Mouse (Mus musculus): Measurements from ENCODE around the gene Tmcc2. TPM values are rescaled to one million over a fixed set of nuclear protein-coding genes. Genes with fewer than 3 reads are reported as not detected.

Tmcc2 gene
- polyA plus RNA-seq, 1 experiment, result 2.0 TPM

GRCm38 (mm10) chr1:132392872-132393271 lies 1.8 kb upstream of the Tmcc2 start:
- 60% methylated on average over 5 of the region's 5 CpGs for WGBS
- DNase-seq (ENCODE audit: low read depth, low spot score), result no peak

- no peak for DNase-seq (ENCODE audit: low read depth, low spot score)
- 1% methylated on average over 38 of the region's 54 CpGs for WGBS
These were observed 520 bp upstream of the Tmcc2 start for GRCm38 (mm10) chr1:132391580-132392022.

DNA sequence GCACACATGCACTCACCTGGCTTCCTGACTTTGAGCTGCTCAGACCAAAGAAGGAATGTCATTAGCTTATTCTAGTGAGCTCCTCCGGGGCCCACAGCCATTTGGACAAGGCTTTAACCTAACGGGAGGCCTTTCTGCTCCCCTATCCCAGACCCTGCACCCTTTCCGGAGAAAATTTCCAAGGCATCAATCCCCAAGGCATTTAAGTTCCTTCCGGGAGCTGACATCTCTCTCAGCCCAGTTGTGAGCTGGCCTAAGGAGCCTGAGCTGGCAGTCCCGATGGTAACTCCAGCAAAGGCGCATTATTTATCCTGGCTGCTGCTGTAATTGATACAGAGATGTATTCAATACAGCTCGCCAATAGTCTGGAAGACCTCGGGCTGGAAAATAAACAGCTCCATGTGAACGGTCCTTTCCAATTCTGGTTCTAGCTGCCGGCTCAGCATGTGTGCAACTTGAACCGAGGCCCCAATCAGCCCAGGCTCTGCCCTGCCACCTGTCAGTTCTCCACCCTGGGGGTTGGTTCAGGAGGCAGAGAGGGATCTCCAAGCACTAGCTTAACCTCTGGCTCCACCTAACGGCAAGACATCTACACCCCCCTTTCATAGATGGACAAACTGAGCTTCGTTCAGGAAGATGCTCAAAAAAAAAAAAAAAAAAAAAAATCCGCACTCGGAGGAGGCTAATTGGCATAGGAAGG lies 1.0 kb downstream of the Tmcc2 start:
- no peak for DNase-seq (ENCODE audit: low read depth, low spot score)
- 30% methylated on average over 15 of the region's 15 CpGs for WGBS

DNA sequence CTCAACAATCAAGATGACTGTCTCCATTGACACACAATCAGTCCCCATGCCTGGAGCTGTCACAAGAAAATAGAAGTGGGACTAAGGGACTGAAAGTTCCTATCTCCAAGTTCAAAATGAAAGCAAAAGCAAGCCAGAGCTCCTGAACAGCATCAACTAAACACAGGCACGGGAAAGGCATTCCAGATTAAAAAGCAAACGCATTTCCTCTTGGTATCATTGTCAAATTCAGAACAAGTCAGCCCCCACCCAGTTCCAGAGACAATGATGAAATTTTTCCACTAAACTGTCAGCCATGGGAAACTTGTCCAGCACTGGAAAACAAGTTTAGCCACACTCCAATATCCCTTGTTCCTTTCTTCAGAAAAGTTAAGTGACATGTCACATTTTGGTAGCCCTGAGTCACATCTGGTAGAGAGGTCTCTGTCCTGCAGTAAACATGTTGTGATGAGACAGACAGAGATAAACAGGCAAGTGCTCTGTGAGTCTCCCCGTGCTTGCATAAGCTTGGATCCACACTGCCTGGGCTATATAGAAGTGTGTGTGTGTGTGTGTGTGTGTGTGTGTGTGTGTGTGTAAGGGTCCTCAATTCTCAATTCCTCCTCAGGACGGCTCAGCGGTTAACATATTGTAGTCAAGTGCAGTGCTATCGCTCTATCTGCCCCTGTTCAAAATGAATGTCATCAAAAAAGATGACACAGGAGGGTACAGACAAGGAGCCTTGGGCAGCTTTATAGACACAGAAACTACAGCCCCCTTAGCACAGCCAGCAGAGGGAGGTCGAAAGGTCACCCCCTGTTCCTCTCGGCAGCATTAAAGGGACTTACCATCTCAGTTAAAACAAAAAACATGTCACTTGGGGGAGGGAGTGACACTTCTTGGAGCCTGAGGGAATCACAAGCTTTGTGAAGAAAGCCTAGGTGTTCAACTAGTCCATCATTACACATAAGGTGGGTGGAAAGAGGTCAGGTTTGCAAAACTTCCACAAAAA lies 2.0 kb downstream of the Tmcc2 start:
- WGBS, result 50% methylated on average over 8 of the region's 8 CpGs
- DNase-seq (ENCODE audit: low read depth, low spot score), result no peak

GRCm38 (mm10) chr1:132387943-132388342 lies 3.1 kb downstream of the Tmcc2 start:
- whole genome bisulfite sequencing, result 49% methylated on average over 4 of the region's 4 CpGs

GRCm38 (mm10) chr1:132386266-132386665 lies 4.8 kb downstream of the Tmcc2 start:
- no peak for DNase-seq (ENCODE audit: low read depth, low spot score)
- WGBS, result 60% methylated on average over 4 of the region's 4 CpGs

More at GRCm38 (mm10) chr1:132387943-132388342, 3.1 kb downstream of the Tmcc2 start:
- no peak for DNase-seq (ENCODE audit: low read depth, low spot score)

DNA sequence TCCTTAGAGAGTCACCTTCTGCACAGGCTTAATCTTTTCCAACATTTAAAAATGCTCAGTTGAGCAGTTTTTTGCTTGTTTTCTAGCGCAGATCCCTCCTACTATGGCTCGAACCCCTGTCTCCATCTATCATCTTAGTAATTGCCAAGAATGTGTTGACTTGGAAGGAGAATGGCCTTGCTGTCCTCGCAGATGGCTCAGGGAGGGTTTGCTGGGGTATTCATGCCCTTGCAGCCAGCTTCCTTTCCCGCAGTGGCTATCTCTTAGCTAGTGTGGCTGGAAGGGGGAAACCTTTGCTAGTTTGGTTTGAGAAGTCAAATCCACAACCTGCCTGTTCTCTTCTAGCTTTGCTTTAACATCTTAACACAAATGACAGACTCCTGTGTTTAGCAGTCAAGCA lies 5.4 kb downstream of the Tmcc2 start:
- WGBS, result 55% methylated on average over 4 of the region's 4 CpGs
- no peak for DNase-seq (ENCODE audit: low read depth, low spot score)

GRCm38 (mm10) chr1:132385266-132385665 lies 5.8 kb downstream of the Tmcc2 start:
- 63% methylated on average over 14 of the region's 14 CpGs for WGBS
- DNase-seq (ENCODE audit: low read depth, low spot score), result no peak

DNA sequence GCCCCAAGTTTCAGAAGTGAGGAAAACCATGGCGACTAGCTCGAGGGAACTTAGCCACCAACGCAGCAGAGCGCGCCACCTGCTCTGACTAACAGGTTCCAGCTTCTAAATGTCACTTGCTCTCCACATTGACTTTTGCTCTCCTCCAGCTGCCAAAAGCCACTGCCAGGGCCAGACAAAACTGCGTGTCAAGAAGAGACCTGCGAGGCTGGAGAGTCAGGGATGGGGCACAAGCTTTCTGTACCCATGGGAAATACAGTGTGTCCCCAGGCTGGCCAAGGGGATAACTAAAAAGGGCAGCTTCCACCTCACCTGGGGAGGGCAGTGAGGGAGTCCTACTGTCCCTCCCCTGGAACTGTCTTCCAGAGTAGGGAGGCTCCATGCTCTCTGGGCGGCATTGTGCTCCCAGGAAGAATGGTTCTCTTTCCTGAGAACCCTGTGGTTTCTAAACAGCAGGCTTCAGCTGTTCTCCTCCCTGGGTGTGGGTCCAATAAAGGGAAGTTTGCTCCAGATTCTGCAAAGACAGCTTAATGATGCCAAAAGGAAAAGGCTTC lies 7.0 kb downstream of the Tmcc2 start:
- no peak for DNase-seq (ENCODE audit: low read depth, low spot score)
- WGBS, result 68% methylated on average over 8 of the region's 8 CpGs

DNA sequence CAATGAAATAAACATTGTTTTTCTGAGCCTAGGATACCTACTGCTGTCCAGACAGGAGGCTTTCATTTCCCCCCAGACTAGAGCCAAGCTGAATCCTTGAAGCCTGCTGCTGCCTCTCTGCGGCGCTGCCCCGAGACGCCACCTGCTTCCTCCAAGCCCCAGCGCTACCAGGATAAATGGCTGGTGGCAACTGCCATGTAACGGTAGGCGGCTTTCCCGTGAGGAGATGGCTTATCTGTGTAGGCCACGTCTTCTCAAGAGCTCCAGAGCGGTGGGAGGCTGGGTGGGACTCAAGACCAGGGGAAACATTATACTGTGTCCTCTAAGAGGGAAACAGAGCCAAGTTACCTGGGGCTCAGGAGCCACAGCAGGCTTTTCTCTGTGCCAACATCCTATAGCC lies 9.2 kb downstream of the Tmcc2 start:
- WGBS, result 75% methylated on average over 10 of the region's 10 CpGs
- no peak for DNase-seq (ENCODE audit: low read depth, low spot score)

- no peak for DNase-seq (ENCODE audit: low read depth, low spot score)
- WGBS, result 86% methylated on average over 27 of the region's 27 CpGs
These were observed 10.5 kb downstream of the Tmcc2 start for GRCm38 (mm10) chr1:132380550-132381100.

- 64% methylated on average over 3 of the region's 3 CpGs for WGBS
- DNase-seq (ENCODE audit: low read depth, low spot score), result no peak
These were observed 13.3 kb downstream of the Tmcc2 start for GRCm38 (mm10) chr1:132377811-132378210.

- DNase-seq (ENCODE audit: low read depth, low spot score), result no peak
- 38% methylated on average over 7 of the region's 7 CpGs for WGBS
These were observed 14.1 kb downstream of the Tmcc2 start for GRCm38 (mm10) chr1:132377055-132377365.

GRCm38 (mm10) chr1:132376211-132377054 lies 14.6 kb downstream of the Tmcc2 start:
- WGBS, result 52% methylated on average over 8 of the region's 8 CpGs
- DNase-seq (ENCODE audit: low read depth, low spot score), result no peak

DNA sequence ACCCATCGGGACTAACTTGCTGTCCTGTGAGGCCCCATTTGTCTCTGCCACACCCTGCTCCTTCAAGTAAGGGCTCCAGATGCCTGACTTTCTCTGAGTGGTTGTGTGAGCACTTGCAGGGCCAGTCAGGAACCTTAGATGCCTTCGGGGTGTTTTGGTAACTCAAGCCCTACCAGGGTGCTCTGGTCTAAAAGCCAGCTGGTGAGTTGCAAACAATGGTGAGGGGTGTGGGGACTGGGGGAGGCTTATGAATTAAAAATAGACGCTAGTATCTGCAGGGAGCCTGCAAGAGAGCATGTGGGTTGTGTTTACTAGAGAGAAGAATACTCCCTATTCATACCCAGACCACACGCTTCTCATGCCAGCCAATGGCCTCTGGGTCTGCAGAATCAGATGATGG lies 15.8 kb downstream of the Tmcc2 start:
- 44% methylated on average over 4 of the region's 4 CpGs for WGBS
- DNase-seq (ENCODE audit: low read depth, low spot score), result no peak

DNA sequence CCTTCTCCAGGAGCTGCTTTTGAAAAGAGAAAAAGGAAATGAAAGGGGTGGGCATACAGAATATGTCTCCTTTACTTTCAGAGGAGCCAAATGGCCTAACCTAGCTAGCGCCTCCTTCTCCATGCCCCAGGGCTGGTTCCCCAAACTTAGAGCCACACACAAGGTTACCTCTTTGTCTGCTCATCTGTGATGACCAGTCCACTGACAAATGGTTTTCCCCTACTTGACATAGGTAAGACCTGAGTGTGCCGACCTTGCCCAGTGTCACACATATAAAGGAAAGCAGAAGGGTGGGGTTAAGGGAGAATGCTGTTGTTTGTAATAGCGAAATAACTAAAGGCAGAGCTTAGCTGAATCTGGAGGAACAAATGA lies 16.2 kb downstream of the Tmcc2 start:
- no peak for DNase-seq (ENCODE audit: low read depth, low spot score)
- 59% methylated on average over 3 of the region's 3 CpGs for WGBS

DNA sequence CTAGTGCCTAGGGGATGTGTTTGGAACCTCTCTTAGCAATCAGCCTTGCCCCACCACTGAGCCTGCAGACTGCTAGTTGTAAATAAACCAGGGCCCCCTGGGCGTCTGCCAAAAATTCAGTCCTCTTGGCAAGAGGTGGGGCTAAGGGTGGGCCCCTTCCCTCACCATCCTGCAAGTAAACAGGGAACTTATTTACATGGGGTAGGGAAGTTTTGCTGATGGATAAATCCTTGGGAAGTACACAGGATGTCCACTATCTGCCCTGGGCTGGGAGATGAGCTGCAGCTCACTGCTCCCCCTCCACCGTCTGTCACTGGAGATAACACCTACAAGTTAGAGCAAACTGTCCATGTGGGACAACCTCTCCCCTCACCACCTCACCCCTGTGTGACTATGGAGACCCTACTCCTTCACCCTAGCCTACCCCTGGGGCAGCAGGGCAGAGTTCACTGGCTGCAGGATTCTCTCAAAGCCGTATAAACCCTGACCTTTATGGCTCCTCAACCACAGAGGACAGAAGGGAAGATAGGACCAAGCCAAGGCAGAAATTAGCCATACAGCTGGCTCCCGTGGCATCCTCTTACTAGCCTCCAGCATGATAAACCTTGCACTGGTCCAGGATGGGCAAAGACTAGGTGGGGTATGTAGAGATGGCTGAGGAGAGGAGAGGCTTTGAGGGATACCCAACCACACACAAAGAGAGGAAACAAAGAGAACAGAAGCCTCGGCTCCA lies 16.8 kb downstream of the Tmcc2 start:
- DNase-seq (ENCODE audit: low read depth, low spot score), result no peak

DNA sequence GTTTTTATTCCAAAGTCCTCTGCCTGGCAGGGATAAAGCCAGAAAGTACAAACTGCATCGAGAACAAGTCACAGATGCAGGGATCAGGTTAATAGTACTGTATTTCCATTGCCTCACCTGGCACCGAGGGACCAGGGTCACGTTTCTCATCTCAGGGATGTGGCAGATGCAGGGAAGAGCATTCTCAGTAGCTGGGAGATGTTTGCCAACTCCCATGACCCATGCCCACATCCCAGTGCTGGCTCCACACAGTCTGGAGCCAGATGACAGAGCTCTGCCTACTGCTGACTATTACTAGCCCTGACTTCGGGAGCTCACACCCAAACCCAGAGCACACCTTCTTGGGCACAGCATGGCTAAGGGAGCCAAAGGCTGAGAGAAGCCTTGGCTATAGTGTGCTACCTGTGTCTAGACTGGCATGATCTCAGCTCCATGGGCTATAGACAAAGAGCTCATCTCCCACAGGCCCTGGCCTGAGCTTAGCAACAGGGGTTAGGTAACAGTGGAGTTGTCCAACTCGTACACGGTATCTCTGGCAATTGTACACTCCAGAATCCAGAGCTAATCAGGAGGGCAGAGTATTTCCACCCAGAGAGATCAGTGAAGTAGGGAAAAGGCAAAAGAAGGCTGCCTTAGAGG lies 18.1 kb downstream of the Tmcc2 start:
- 80% methylated on average over 6 of the region's 6 CpGs for WGBS
- no peak for DNase-seq (ENCODE audit: low read depth, low spot score)

More for the DNA sequence above, 16.8 kb downstream of the Tmcc2 start:
- 20% methylated on average over 5 of the region's 5 CpGs for WGBS
